Mouse (Mus musculus) limb, embryonic 14.5 days (tissue): ENCODE measurements around the gene Hsf5. TPM values are rescaled to one million over a fixed set of nuclear protein-coding genes. Genes with fewer than 3 reads are reported as not detected.

Source experiments
- ATAC-seq: fragments of 200-750 bp; cut with Nextera tagmentation; 2 replicates; pipeline ENCODE4 v1.8.0; 2017; ENCODE audit warnings: low read depth, moderate number of reproducible peaks, moderate TSS enrichment; ENCODE audit not compliant: low FRiP score
- DNase-seq: peaks from one replicate; pipeline ENCODE4 v3.0.0-alpha.2; 2015; ENCODE audit warnings: low spot score
- H3K27ac ChIP-seq: fragments of 300-500 bp; sonication (generic); replicated peaks from 2 replicates; pipeline ENCODE4 v1.5.1; 2014; ENCODE audit warnings: low read depth, mild to moderate bottlenecking, low read length, moderate library complexity, mixed read lengths
- H3K27me3 ChIP-seq: fragments of 300-500 bp; sonication (generic); 2 replicates; pipeline ENCODE4 v1.6.1; 2014; ENCODE audit warnings: low read length, mixed read lengths; ENCODE audit not compliant: control insufficient read depth, insufficient read depth
- H3K36me3 ChIP-seq: fragments of 300-500 bp; sonication (generic); 2 replicates; pipeline ENCODE4 v1.6.1; 2014; ENCODE audit warnings: mild to moderate bottlenecking, low read length, moderate library complexity, mixed read lengths; ENCODE audit not compliant: control insufficient read depth, insufficient read depth
- H3K4me1 ChIP-seq: fragments of 300-500 bp; sonication (generic); 2 replicates; pipeline ENCODE4 v1.6.1; 2014; ENCODE audit warnings: antibody characterized with exemption, low read length, mixed read lengths; ENCODE audit not compliant: control insufficient read depth, insufficient read depth
- H3K4me2 ChIP-seq: fragments of 300-500 bp; sonication (generic); replicated peaks from 2 replicates; pipeline ENCODE4 v1.6.1; 2014; ENCODE audit warnings: low read depth, mild to moderate bottlenecking, low read length, moderate library complexity; ENCODE audit not compliant: severe bottlenecking
- H3K4me3 ChIP-seq: fragments of 300-500 bp; sonication (generic); replicated peaks from 2 replicates; pipeline ENCODE4 v1.5.1; 2014; ENCODE audit warnings: low read length
- H3K9ac ChIP-seq: fragments of 300-500 bp; sonication (generic); 2 replicates; pipeline ENCODE4 v1.6.1; 2014; ENCODE audit warnings: mild to moderate bottlenecking, low read depth, low read length, moderate library complexity; ENCODE audit not compliant: severe bottlenecking
- H3K9me3 ChIP-seq: fragments of 300-500 bp; sonication (generic); 2 replicates; pipeline ENCODE4 v1.6.1; 2016; ENCODE audit warnings: low read length; ENCODE audit not compliant: control insufficient read depth
- POLR2A ChIP-seq: fragments of 200-500 bp; IDR thresholded peaks from 2 replicates; pipeline ENCODE4 v1.8.0; 2012; ENCODE audit warnings: inconsistent platforms, mild to moderate bottlenecking, moderate library complexity, borderline replicate concordance; ENCODE audit not compliant: insufficient read depth, insufficient read length; ENCODE audit errors: extremely low read depth
- WGBS: fragments of 180-500 bp; shearing (Covaris S2); extraction: QIAGEN DNeasy Blood & Tissue Kit; methylation state at CpG from one replicate; pipeline ENCODE4 v1.1.7; 2014; 5-methylcytosine and 5-hydroxymethylcytosine counted together
- polyA plus RNA-seq, 2 experiments: library from polyadenylated mRNA; depleted of rRNA in 1 of 2; stranded (reverse) in 1 of 2; unstranded in 1 of 2; fragments of >200 nt; fragmentation: Nextera tagmentation in 1 of 2; extraction: Ambion mirVana in 1 of 2; gene quantifications; 2 replicates each; pipeline versions ENCODE4 v1.2.1 to v1.2.3; 2012 to 2014

Gene Hsf5
- polyA plus RNA-seq, 2 experiments: 0.15 to 0.25 TPM

DNA sequence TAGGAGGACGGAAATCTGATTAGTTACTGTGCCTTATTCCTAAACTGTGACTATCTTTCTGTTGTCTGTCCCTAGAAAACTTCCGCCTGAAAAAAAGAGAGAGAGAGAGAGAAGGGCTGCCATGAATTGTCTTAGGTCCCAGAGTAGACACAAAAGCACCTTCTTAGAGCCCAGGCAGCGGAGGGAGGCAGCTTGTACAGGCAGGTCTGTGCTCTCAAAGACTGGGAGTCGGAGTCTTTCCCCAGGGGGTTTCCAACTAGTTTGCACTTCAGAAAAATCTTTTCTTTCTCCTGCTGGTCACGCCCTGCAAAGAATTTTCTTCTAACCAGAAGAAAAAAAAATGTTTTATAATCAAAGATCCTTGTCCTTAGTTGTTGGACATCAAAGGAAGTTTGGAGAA lies 60.8 kb downstream of the Hsf5 start:
- DNase-seq: peak; percentile 56
- no peaks in the 10 kb centered on the region for H3K4me1 ChIP-seq
- H3K27me3 ChIP-seq: no peaks in the 10 kb centered on the region
- H3K4me3 ChIP-seq: no peak overlapping the region
- WGBS: 55% methylated on average over 5 of the region's 5 CpGs
- TF ChIP-seq POLR2A: no peak
- H3K9ac ChIP-seq: no peak overlapping the region
- H3K27ac ChIP-seq: no peak overlapping the region
- no peaks in the 10 kb centered on the region for H3K9me3 ChIP-seq
- no peak for ATAC-seq
- no peak overlapping the region for H3K4me2 ChIP-seq
- no peaks in the 10 kb centered on the region for H3K36me3 ChIP-seq

GRCm38 (mm10) chr11:87678545-87678944 lies 61.6 kb downstream of the Hsf5 start:
- TF ChIP-seq POLR2A: no peak
- ATAC-seq (no peak), DNase-seq (no peak)
- Histone ChIP-seq H3K9ac (no peak overlapping the region), H3K36me3 (no peaks in the 10 kb centered on the region), H3K9me3 (no peaks in the 10 kb centered on the region), H3K4me1 (no peaks in the 10 kb centered on the region), H3K27me3 (no peaks in the 10 kb centered on the region), H3K4me3 (no peak overlapping the region), H3K4me2 (no peak overlapping the region), H3K27ac (no peak overlapping the region)
- WGBS: 74% methylated on average over 4 of the region's 4 CpGs

DNA sequence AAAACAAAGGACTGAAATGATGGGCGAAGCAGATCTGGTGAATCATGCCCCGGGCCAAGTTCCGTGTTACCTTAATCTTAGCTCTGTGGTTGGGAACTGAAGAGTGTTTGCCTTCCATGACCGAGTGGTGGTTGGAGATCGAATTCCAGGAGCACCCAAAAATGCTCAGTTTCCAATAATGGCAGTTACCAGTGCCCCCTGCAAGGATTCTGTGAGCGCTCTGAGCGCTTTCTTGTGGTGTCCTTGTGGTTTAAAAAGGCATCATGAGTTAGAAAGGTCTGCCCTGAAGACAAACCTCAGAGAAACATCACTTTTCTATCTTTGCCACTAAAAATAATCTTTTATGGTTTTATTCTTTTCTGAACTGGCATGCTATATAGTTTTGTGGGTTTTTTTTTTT lies 62.0 kb downstream of the Hsf5 start:
- no peaks in the 10 kb centered on the region for H3K9me3 ChIP-seq
- DNase-seq (no peak), ATAC-seq (no peak)
- H3K27ac ChIP-seq: no peak overlapping the region
- no peak overlapping the region for H3K9ac ChIP-seq
- TF ChIP-seq POLR2A: no peak
- no peak overlapping the region for H3K4me2 ChIP-seq
- no peaks in the 10 kb centered on the region for H3K27me3 ChIP-seq
- no peaks in the 10 kb centered on the region for H3K36me3 ChIP-seq
- no peak overlapping the region for H3K4me3 ChIP-seq
- no peaks in the 10 kb centered on the region for H3K4me1 ChIP-seq
- 83% methylated on average over 7 of the region's 7 CpGs for WGBS

DNA sequence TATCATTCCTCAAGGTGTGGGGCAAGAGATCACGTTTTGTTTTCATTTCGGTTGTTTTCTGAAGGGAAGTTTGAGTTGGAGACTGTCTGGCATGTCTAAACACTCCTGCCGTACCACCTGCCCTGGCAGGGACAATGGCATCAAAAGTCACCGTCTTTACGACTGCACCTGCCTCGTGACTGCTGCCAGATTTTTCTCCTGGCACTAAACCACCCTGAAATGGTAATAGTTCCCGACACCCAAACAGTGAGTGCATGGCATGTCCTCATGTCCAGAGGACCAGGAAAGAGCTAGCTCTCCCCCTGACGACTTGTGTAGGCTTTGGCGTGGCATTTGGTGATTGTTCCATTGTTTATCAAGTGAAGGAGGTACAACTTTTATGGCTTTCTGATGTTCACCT lies 63.8 kb downstream of the Hsf5 start:
- DNase-seq: no peak

DNA sequence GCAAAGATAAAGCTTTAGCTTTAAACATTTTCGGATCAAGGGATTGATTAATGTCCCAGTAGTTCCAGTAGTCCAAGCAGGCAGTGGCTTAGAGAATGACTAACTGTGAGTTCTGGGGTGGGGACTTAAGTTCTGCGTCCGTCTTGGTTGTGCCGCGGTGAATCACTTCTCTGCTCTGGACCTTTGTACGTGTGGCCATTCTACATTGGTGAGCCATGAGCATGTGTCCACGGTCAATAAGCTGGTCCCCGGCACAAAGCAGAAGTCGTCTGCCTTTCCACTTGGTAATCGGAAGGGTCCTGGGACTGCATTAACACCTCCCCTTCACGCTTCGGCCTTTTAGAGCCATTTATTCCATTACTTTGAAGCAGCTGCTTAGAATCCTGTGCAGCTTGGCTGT lies 65.1 kb downstream of the Hsf5 start:
- no peak for DNase-seq
- Histone ChIP-seq H3K27ac (no peak overlapping the region), H3K4me2 (no peak overlapping the region), H3K27me3 (no peaks in the 10 kb centered on the region), H3K9me3 (no peaks in the 10 kb centered on the region), H3K4me1 (no peaks in the 10 kb centered on the region; the same call in 1 of the 2 replicates), H3K36me3 (no peaks in the 10 kb centered on the region), H3K9ac (no peak overlapping the region), H3K4me3 (no peak overlapping the region)
- WGBS: 71% methylated on average over 12 of the region's 12 CpGs
- no peak for TF ChIP-seq POLR2A
- ATAC-seq: no peak

More for the DNA sequence above, 63.8 kb downstream of the Hsf5 start:
- Histone ChIP-seq H3K4me3 (no peak overlapping the region), H3K9ac (no peak overlapping the region), H3K4me1 (no peaks in the 10 kb centered on the region), H3K27me3 (no peaks in the 10 kb centered on the region), H3K27ac (no peak overlapping the region), H3K4me2 (no peak overlapping the region), H3K36me3 (no peaks in the 10 kb centered on the region), H3K9me3 (no peaks in the 10 kb centered on the region)
- no peak for ATAC-seq
- TF ChIP-seq POLR2A: no peak
- 69% methylated on average over 9 of the region's 9 CpGs for WGBS

GRCm38 (mm10) chr11:87682838-87683571 lies 66.0 kb downstream of the Hsf5 start:
- H3K4me2 ChIP-seq: no peak overlapping the region
- H3K9ac ChIP-seq: no peak overlapping the region
- no peak overlapping the region for H3K4me3 ChIP-seq
- H3K27me3 ChIP-seq: no peaks in the 10 kb centered on the region
- ATAC-seq: no peak
- no peaks in the 10 kb centered on the region for H3K36me3 ChIP-seq
- 27% methylated on average over 13 of the region's 13 CpGs for WGBS
- H3K9me3 ChIP-seq: no peaks in the 10 kb centered on the region
- H3K4me1 ChIP-seq: no peaks in the 10 kb centered on the region; the same call in 1 of the 2 replicates
- no peak for TF ChIP-seq POLR2A
- DNase-seq: no peak
- H3K27ac ChIP-seq: no peak overlapping the region
